Mouse (Mus musculus) limb, embryonic 11.5 days (tissue): ENCODE measurements at regions not wholly inside any gene's neighbourhood (a gene's known extent, or its start where the extent isn't known, plus 50 kb on each side); places are given as distances from the start of the nearest gene placed in this dataset.

Source experiments
- ATAC-seq: fragments of 200-750 bp; cut with Nextera tagmentation; 2 replicates; pipeline ENCODE4 v1.8.0; 2017; ENCODE audit warnings: low read depth; ENCODE audit not compliant: insufficient number of reproducible peaks, low FRiP score, low TSS enrichment
- DNase-seq: peaks from one replicate; pipeline ENCODE4 v3.0.0-alpha.2; 2015; ENCODE audit warnings: low spot score
- H3K27ac ChIP-seq: fragments of 300-500 bp; sonication (generic); replicated peaks from 2 replicates; pipeline ENCODE4 v1.5.1; 2014; ENCODE audit warnings: low read depth, mild to moderate bottlenecking, low read length
- H3K27me3 ChIP-seq: fragments of 300-500 bp; sonication (generic); 2 replicates; pipeline ENCODE4 v1.6.1; 2014; ENCODE audit warnings: mild to moderate bottlenecking, low read length, mixed read lengths; ENCODE audit not compliant: control insufficient read depth, insufficient read depth
- H3K36me3 ChIP-seq: fragments of 300-500 bp; sonication (generic); 2 replicates; pipeline ENCODE4 v1.6.1; 2014; ENCODE audit warnings: mild to moderate bottlenecking, low read length, moderate library complexity, mixed read lengths; ENCODE audit not compliant: control insufficient read depth, insufficient read depth
- H3K4me1 ChIP-seq: fragments of 300-500 bp; sonication (generic); 2 replicates; pipeline ENCODE4 v1.6.1; 2014; ENCODE audit warnings: low read length, mixed read lengths; ENCODE audit not compliant: control insufficient read depth, insufficient read depth
- H3K4me2 ChIP-seq: fragments of 300-500 bp; sonication (generic); 2 replicates; pipeline ENCODE4 v1.6.1; 2014; ENCODE audit warnings: low read depth, mild to moderate bottlenecking, moderate library complexity; ENCODE audit not compliant: severe bottlenecking
- H3K4me3 ChIP-seq: fragments of 300-500 bp; sonication (generic); 2 replicates; pipeline ENCODE4 v1.5.1; 2014; ENCODE audit warnings: low read depth, low read length
- H3K9ac ChIP-seq: fragments of 300-500 bp; sonication (generic); 2 replicates; pipeline ENCODE4 v1.6.1; 2014; ENCODE audit warnings: mild to moderate bottlenecking, low read length
- H3K9me3 ChIP-seq: fragments of 300-500 bp; sonication (generic); 2 replicates; pipeline ENCODE4 v1.6.1; 2016; ENCODE audit warnings: low read length; ENCODE audit not compliant: control insufficient read depth
- WGBS: fragments of 180-500 bp; shearing (Covaris S2); extraction: QIAGEN DNeasy Blood & Tissue Kit; methylation state at CpG from one replicate; pipeline ENCODE4 v1.1.7; 2014; 5-methylcytosine and 5-hydroxymethylcytosine counted together

- Histone ChIP-seq H3K36me3 (no peaks in the 10 kb centered on the region), H3K9me3 (no peaks in the 10 kb centered on the region), H3K27me3 (no peaks in the 10 kb centered on the region), H3K4me1 (no peaks in the 10 kb centered on the region), H3K9ac (no peak overlapping the region), H3K4me3 (no peak overlapping the region), H3K27ac (no peak overlapping the region), H3K4me2 (no peak overlapping the region)
- WGBS = 93% methylated on average over 5 of the region's 5 CpGs
- no peak for DNase-seq
- no peak for ATAC-seq
Observed at GRCm38 (mm10) chr2:171295603-171296002, 564.0 kb downstream of the Dok5 start.

- H3K4me3 ChIP-seq = no peak overlapping the region
- no peak overlapping the region for H3K9ac ChIP-seq
- no peaks in the 10 kb centered on the region for H3K36me3 ChIP-seq
- H3K27me3 ChIP-seq = no peaks in the 10 kb centered on the region
- no peaks in the 10 kb centered on the region for H3K9me3 ChIP-seq
- no peak overlapping the region for H3K4me2 ChIP-seq
- no peak for DNase-seq
- H3K27ac ChIP-seq = no peak overlapping the region
- ATAC-seq = no peak
- H3K4me1 ChIP-seq = no peaks in the 10 kb centered on the region
Observed at GRCm38 (mm10) chr2:171292579-171292978, 561.0 kb downstream of the Dok5 start.

DNA sequence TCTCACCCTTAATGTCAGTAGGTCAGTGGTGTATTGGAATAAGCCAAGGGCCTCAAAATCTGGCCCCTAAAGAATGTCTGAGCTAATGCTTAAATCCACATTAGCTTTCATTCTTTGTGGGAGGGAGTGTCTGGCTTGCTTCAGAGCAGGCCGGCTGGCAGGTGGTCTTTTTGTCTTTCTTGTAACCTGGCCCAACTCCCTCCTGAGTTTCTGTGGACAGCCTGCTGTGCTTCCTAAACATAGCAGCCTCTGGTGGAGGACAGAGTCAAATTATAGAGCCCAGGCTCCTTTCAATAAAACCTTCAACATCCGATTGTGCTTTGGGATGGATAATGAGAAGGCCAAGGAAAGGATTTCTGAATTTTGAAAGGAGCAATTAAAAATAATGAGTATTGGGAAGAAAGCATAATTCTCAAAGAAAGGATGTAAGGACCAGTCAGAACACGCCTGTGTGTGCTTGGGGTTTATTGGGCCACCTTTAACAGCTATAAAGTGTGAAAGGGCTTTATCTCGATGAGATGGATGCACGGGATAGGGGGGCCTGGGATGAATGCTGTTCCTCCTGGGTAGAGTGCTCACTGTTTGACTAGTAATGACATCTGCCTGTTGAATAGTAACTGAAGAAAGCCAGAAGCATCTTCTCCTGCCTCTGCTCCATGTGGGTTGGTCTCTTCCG is 554.2 kb downstream of the Dok5 start:
- no peak overlapping the region for H3K4me2 ChIP-seq
- peak overlapping the region; percentile 42; the same call in 1 of the 2 replicates for H3K27ac ChIP-seq
- no peaks in the 10 kb centered on the region for H3K36me3 ChIP-seq
- H3K9me3 ChIP-seq = no peaks in the 10 kb centered on the region; the same call in 1 of the 2 replicates
- no peak overlapping the region for H3K9ac ChIP-seq
- H3K4me1 ChIP-seq = 0 out of 2 replicates have a peak, but pooled peaks cover 8% of the 10 kb centered on the region
- ATAC-seq (no peak), DNase-seq (no peak)
- H3K4me3 ChIP-seq = no peak overlapping the region
- WGBS = 20% methylated on average over 6 of the region's 6 CpGs
- no peaks in the 10 kb centered on the region for H3K27me3 ChIP-seq

DNA sequence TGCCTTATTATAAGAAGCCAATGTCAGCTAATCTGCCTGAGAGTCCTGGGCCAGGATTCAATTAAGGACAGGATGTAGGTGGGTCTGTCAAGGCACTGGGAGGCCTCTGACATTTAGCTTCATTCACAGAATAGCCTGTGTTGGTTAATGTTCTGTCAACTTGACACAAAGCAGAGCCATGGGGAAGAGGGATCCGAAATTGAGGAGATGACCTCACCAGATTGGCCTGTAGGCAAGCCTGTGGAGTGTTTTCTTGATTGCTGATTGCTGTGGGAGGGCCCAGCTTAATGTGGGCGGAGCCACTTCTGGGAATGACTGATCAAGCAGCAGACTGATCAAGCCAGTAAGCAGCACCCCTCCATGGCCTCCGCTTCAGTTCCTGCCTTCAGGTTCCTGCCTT is 548.5 kb downstream of the Dok5 start:
- ATAC-seq (no peak), DNase-seq (peak; percentile 28)
- Histone ChIP-seq H3K36me3 (no peaks in the 10 kb centered on the region), H3K27ac (no peak overlapping the region), H3K4me1 (no peaks in the 10 kb centered on the region), H3K27me3 (no peaks in the 10 kb centered on the region), H3K4me3 (no peak overlapping the region), H3K9me3 (no peaks in the 10 kb centered on the region; the same call in 1 of the 2 replicates), H3K9ac (no peak overlapping the region), H3K4me2 (no peak overlapping the region)
- 65% methylated on average over 3 of the region's 3 CpGs for WGBS

DNA sequence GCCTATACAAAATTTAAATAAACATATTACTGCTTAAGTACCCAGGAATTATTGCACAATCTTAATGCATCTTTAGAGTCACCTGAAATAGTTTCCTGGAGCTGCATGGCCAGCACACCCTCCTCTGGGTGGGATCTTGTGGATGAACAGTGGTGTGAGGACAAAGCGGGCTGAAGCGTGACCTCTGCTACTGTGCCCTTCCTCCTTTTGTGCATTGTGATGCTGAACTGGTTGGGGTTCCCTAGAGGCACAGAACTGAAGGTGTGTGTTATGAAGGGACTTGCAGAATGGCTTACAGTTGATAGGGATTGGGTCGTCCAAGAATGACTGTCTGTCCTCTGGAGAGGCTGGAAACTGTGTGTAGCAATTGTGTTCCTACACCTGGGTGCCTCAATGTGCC is 547.7 kb downstream of the Dok5 start:
- 81% methylated on average over 3 of the region's 3 CpGs for WGBS

GRCm38 (mm10) chr2:171253194-171253593 is 521.6 kb downstream of the Dok5 start:
- H3K4me2 ChIP-seq = no peak overlapping the region

More for the DNA sequence above, 547.7 kb downstream of the Dok5 start:
- ATAC-seq = no peak
- no peaks in the 10 kb centered on the region for H3K36me3 ChIP-seq
- H3K27me3 ChIP-seq = no peaks in the 10 kb centered on the region
- no peaks in the 10 kb centered on the region for H3K4me1 ChIP-seq
- H3K9ac ChIP-seq = no peak overlapping the region
- H3K4me3 ChIP-seq = no peak overlapping the region
- no peak overlapping the region for H3K27ac ChIP-seq
- no peak overlapping the region for H3K4me2 ChIP-seq
- no peak for DNase-seq
- no peaks in the 10 kb centered on the region; the same call in 1 of the 2 replicates for H3K9me3 ChIP-seq

GRCm38 (mm10) chr2:171245391-171245790 is 513.8 kb downstream of the Dok5 start:
- WGBS = 88% methylated on average over 4 of the region's 4 CpGs
- Histone ChIP-seq H3K36me3 (no peaks in the 10 kb centered on the region), H3K4me1 (no peaks in the 10 kb centered on the region), H3K9ac (no peak overlapping the region), H3K27ac (no peak overlapping the region), H3K4me3 (no peak overlapping the region), H3K4me2 (no peak overlapping the region), H3K27me3 (no peaks in the 10 kb centered on the region), H3K9me3 (no peaks in the 10 kb centered on the region)
- DNase-seq (no peak), ATAC-seq (no peak)

More at GRCm38 (mm10) chr2:171253194-171253593, 521.6 kb downstream of the Dok5 start:
- ATAC-seq (no peak), DNase-seq (no peak)
- no peaks in the 10 kb centered on the region for H3K27me3 ChIP-seq
- no peak overlapping the region for H3K9ac ChIP-seq
- H3K36me3 ChIP-seq = no peaks in the 10 kb centered on the region
- H3K4me3 ChIP-seq = no peak overlapping the region
- H3K9me3 ChIP-seq = no peaks in the 10 kb centered on the region
- WGBS = 61% methylated on average over 10 of the region's 10 CpGs
- no peaks in the 10 kb centered on the region for H3K4me1 ChIP-seq
- no peak overlapping the region for H3K27ac ChIP-seq

DNA sequence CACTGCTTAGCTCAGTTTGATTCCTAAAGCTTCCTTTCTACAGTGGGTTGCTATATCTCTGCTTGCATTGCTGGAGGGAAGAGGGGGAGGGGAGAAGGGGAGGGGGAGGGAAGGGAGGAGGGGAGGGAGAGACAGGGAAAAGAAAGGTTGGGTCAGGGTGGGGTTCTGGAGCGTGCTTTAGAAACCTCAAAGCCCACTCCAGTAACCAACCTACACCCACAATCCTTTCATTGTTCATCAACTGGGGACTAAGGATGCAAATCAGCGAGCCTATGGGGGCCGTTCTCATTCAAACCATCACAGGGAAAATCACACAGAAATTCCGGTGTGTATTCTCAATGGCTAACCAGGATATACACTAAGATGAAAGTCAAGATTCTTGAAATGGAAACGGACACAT is 510.7 kb downstream of the Dok5 start:
- Histone ChIP-seq H3K36me3 (no peaks in the 10 kb centered on the region), H3K4me2 (no peak overlapping the region), H3K4me3 (no peak overlapping the region), H3K4me1 (no peaks in the 10 kb centered on the region), H3K9me3 (no peaks in the 10 kb centered on the region), H3K27ac (no peak overlapping the region), H3K27me3 (no peaks in the 10 kb centered on the region), H3K9ac (no peak overlapping the region)
- WGBS = 81% methylated on average over 5 of the region's 5 CpGs
- ATAC-seq = no peak
- no peak for DNase-seq
